Mouse (Mus musculus) hindbrain, embryonic 11.5 days (tissue): ENCODE data around the gene Srcap. TPM values are rescaled to one million over a fixed set of nuclear protein-coding genes. Genes with fewer than 3 reads are reported as not detected.
"Not testable (repeated sequence)": the region's sequence is repeated elsewhere in the genome, so short reads cannot be mapped to it uniquely, and the experiment has no call there.

ENCODE experiments used
- ATAC-seq: fragments of 200-750 bp; cut with Nextera tagmentation; 2 replicates; pipeline ENCODE4 v1.8.0; 2017; ENCODE audit warnings: mild to moderate bottlenecking, moderate TSS enrichment, moderate library complexity; ENCODE audit not compliant: low FRiP score
- DNase-seq: peaks from one replicate; pipeline ENCODE4 v3.0.0-alpha.2; 2015; ENCODE audit warnings: low spot score
- H3K27ac ChIP-seq: fragments of 300-500 bp; sonication (generic); 2 replicates; pipeline ENCODE4 v1.5.1; 2014; ENCODE audit warnings: mild to moderate bottlenecking, low read depth, low read length
- H3K27me3 ChIP-seq: fragments of 300-500 bp; sonication (generic); 2 replicates; pipeline ENCODE4 v1.6.1; 2014; ENCODE audit warnings: mild to moderate bottlenecking, low read length, moderate library complexity, mixed read lengths; ENCODE audit not compliant: control insufficient read depth, insufficient read depth
- H3K36me3 ChIP-seq: fragments of 300-500 bp; sonication (generic); 2 replicates; pipeline ENCODE4 v1.6.1; 2014; ENCODE audit warnings: mild to moderate bottlenecking, low read length, moderate library complexity, mixed read lengths; ENCODE audit not compliant: control insufficient read depth, insufficient read depth
- H3K4me1 ChIP-seq: fragments of 300-500 bp; sonication (generic); replicated peaks from 2 replicates; pipeline ENCODE4 v1.6.1; 2014; ENCODE audit warnings: low read length, mixed read lengths; ENCODE audit not compliant: control insufficient read depth, insufficient read depth
- H3K4me2 ChIP-seq: fragments of 300-500 bp; sonication (generic); replicated peaks from 2 replicates; pipeline ENCODE4 v1.6.1; 2014; ENCODE audit warnings: mild to moderate bottlenecking, low read depth, low read length
- H3K4me3 ChIP-seq: fragments of 300-500 bp; sonication (generic); 2 replicates; pipeline ENCODE4 v1.5.1; 2014; ENCODE audit warnings: low read depth, low read length
- H3K9ac ChIP-seq: fragments of 300-500 bp; sonication (generic); 2 replicates; pipeline ENCODE4 v1.6.1; 2014; ENCODE audit warnings: low read depth, low read length
- H3K9me3 ChIP-seq: fragments of 300-500 bp; sonication (generic); 2 replicates; pipeline ENCODE4 v1.6.1; 2016; ENCODE audit warnings: low read length; ENCODE audit not compliant: control insufficient read depth
- WGBS: fragments of 180-500 bp; shearing (Covaris S2); extraction: QIAGEN DNeasy Blood & Tissue Kit; methylation state at CpG from one replicate; pipeline ENCODE4 v1.1.7; 2014; 5-methylcytosine and 5-hydroxymethylcytosine counted together
- polyA plus RNA-seq: library from polyadenylated mRNA; unstranded; fragments of >200 nt; fragmentation: Nextera tagmentation; extraction: Ambion mirVana; gene quantifications from 2 replicates; pipeline ENCODE4 v1.2.1, GENCODE M21; 2014

The Srcap gene
- polyA plus RNA-seq = 58.1 and 81.5 TPM in 2 replicates

DNA sequence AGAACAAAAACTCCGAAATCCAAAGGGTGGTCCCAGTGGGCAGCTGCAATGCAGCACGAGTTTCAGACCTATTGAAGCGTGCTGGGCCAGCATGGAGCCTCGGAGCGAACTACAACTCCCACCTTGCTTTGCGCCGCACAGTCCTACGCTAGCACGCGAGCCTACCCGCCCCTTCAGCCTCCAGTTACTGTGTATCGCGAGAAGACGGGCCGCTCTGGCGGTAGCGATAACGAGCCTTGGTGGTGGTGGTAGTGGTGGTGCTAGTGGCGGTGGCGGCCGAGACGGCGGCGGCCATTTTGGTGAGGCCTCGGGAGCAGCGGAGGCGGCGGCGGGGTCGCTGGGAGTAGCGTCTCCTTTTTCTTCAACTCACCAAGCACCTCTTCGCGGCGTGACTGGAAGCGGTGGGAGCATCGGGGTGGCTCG, at the start of gene Srcap:
TSS of gene Srcap (plus strand) at position 176 of the 423 bp plus-strand sequence.
- WGBS = under 1% methylated on average over 34 of the region's 37 CpGs
- H3K4me1 ChIP-seq = peaks cover 3% of the 10 kb centered on the region; the same call in 1 of the 2 replicates
- H3K27me3 ChIP-seq = no peaks in the 10 kb centered on the region
- H3K27ac ChIP-seq = peak within 1 kb of the TSS; percentile 93
- ATAC-seq (peak; percentile 98), DNase-seq (peak; percentile 97)
- peak within 1 kb of the TSS; percentile 85 for H3K4me3 ChIP-seq
- peaks cover 3% of the 10 kb centered on the region; the same call in 1 of the 2 replicates for H3K36me3 ChIP-seq
- peak within 1 kb of the TSS; percentile 72 for H3K9ac ChIP-seq
- no peaks in the 10 kb centered on the region for H3K9me3 ChIP-seq
- peak within 1 kb of the TSS; percentile 56 for H3K4me2 ChIP-seq

GRCm38 (mm10) chr7:127465191-127465590, 46.6 kb upstream of the Srcap start:
- WGBS = 93% methylated on average over 3 of the region's 3 CpGs
- Histone ChIP-seq H3K9ac (no peak overlapping the region), H3K9me3 (no peaks in the 10 kb centered on the region), H3K4me3 (no peak overlapping the region), H3K27me3 (no peaks in the 10 kb centered on the region), H3K36me3 (0 out of 2 replicates have a peak, but pooled peaks cover 4% of the 10 kb centered on the region), H3K27ac (no peak overlapping the region), H3K4me2 (no peak overlapping the region), H3K4me1 (no peaks in the 10 kb centered on the region)
- DNase-seq (no peak), ATAC-seq (no peak)

DNA sequence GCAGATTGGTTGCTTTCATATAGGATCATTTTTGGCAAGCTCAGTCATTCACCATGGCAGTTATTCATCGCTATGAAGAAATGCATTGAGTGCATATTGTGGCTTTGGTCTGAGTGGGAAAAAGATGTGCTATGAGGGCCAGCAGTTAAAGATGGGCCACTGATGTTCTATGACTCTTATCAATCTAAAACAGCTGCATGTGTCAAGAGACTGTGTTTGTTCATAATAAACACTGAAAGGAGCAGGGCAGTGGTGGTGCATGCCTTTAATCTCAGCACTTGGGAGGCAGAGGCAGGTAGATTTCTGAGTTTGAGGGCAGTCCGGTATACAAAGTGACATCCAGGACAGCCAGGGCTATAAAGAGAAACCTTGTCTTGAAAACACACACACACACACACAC, 46.1 kb upstream of the Srcap start:
- H3K9ac ChIP-seq, ATAC-seq, H3K4me1 ChIP-seq, H3K36me3 ChIP-seq, H3K4me3 ChIP-seq, H3K27me3 ChIP-seq, H3K9me3 ChIP-seq, H3K4me2 ChIP-seq, DNase-seq, H3K27ac ChIP-seq: not testable (repeated sequence)
- WGBS = 92% methylated on average over 2 of the region's 2 CpGs

DNA sequence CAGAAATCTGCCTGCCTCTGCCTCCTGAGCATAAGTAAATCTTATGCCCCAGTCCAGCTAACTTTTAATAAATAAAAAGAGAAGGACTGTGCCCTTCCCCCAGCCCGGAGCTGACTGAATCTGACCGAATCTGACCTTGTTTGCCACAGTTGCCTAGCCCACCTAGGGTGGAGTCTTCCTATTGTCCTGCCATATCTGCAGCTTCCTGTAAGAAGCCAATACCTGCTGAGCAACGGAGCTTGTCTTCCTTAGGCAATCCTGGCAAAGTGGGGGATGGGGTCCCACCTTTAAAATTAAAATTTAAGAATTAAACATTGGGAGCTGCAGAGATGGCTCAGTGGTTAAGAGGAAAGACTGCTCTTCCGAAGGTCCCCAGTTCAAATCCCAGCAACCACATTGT, 45.2 kb upstream of the Srcap start:
- 95% methylated on average over 4 of the region's 4 CpGs for WGBS
- H3K9me3 ChIP-seq = no peaks in the 10 kb centered on the region
- H3K4me2 ChIP-seq = no peak overlapping the region
- H3K27ac ChIP-seq = no peak overlapping the region
- H3K36me3 ChIP-seq = 0 out of 2 replicates have a peak, but pooled peaks cover 4% of the 10 kb centered on the region
- DNase-seq = no peak
- no peaks in the 10 kb centered on the region for H3K27me3 ChIP-seq
- H3K4me1 ChIP-seq = no peaks in the 10 kb centered on the region
- no peak overlapping the region for H3K4me3 ChIP-seq
- no peak overlapping the region for H3K9ac ChIP-seq
- no peak for ATAC-seq

GRCm38 (mm10) chr7:127470011-127470715, 41.6 kb upstream of the Srcap start:
- no peaks in the 10 kb centered on the region for H3K9me3 ChIP-seq
- H3K9ac ChIP-seq = peak overlapping the region; percentile 95
- DNase-seq = peak; percentile 62
- peak overlapping the region; percentile 94 for H3K27ac ChIP-seq
- no peaks in the 10 kb centered on the region for H3K27me3 ChIP-seq
- WGBS = 10% methylated on average over 10 of the region's 10 CpGs
- no peaks in the 10 kb centered on the region for H3K4me1 ChIP-seq
- ATAC-seq = peak; percentile 26; the same call in 1 of the 2 replicates
- peak overlapping the region; percentile 91 for H3K4me2 ChIP-seq
- H3K36me3 ChIP-seq = peaks cover 19% of the 10 kb centered on the region
- H3K4me3 ChIP-seq = peak overlapping the region; percentile 90

- Histone ChIP-seq H3K27ac (peak overlapping the region; percentile 94), H3K4me1 (no peaks in the 10 kb centered on the region), H3K9ac (peak overlapping the region; percentile 95), H3K27me3 (no peaks in the 10 kb centered on the region), H3K9me3 (no peaks in the 10 kb centered on the region), H3K36me3 (peaks cover 20% of the 10 kb centered on the region), H3K4me3 (peak overlapping the region; percentile 90), H3K4me2 (peak overlapping the region; percentile 91)
- DNase-seq (peak; percentile 92), ATAC-seq (peak; percentile 91)
- WGBS = under 1% methylated on average over 45 of the region's 46 CpGs
These were observed 40.8 kb upstream of the Srcap start for GRCm38 (mm10) chr7:127470743-127471645.

DNA sequence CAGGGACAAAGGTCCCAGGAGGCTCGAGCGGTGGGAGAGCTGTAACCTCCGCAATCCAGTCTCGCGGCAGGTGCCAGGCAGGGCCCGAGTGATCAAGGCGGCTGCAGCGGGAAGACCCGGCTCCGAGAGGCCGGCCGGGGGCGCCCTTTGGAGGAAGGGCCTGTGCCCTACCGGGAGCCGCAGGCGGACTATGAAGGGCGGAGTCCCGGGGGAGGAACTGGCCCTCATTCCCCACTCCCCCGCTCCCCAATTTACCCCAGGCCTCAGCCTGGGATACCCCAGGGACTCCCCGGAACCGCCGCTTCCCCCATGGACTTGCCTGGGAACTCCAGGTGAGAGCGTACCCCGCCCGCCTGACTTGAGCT, 40.2 kb upstream of the Srcap start:
- WGBS = under 1% methylated on average over 25 of the region's 25 CpGs
- Histone ChIP-seq H3K36me3 (peaks cover 24% of the 10 kb centered on the region), H3K4me1 (no peaks in the 10 kb centered on the region), H3K4me3 (peak overlapping the region; percentile 90), H3K4me2 (peak overlapping the region; percentile 91), H3K9ac (peak overlapping the region; percentile 95), H3K27ac (peak overlapping the region; percentile 94), H3K27me3 (no peaks in the 10 kb centered on the region), H3K9me3 (no peaks in the 10 kb centered on the region)
- DNase-seq (no peak), ATAC-seq (peak; percentile 60)

DNA sequence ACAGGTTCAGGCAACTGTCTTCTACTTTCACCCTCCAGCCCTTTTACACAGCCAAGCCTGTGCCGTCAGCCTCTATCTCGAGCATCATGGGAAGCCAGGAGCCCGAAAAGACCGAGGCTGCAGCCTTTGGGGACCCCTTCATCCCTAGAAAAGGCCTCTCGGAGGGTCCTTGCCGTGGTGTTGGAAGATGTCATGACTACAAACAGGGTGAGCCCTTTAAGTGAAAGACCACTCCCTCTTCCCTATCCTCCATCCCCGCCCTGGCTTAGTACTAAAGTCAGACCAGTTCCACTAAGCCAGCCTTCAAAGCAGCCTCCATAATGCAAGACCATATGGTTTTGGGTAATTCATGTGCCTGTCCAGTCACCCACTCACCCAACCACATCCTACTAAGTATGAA, 39.7 kb upstream of the Srcap start:
- Histone ChIP-seq H3K9ac (peak overlapping the region; percentile 95), H3K36me3 (peaks cover 24% of the 10 kb centered on the region), H3K4me3 (peak overlapping the region; percentile 90), H3K4me1 (no peaks in the 10 kb centered on the region; the same call in 1 of the 2 replicates), H3K27me3 (no peaks in the 10 kb centered on the region), H3K9me3 (no peaks in the 10 kb centered on the region), H3K4me2 (peak overlapping the region; percentile 91), H3K27ac (peak overlapping the region; percentile 94)
- under 1% methylated on average over 7 of the region's 7 CpGs for WGBS
- ATAC-seq = 0 out of 2 replicates have a peak, but pooled peaks have one; percentile 1
- no peak for DNase-seq
